Mouse (Mus musculus) intestine, postnatal 0 days (tissue): ENCODE measurements at regions not wholly inside any gene's neighbourhood (a gene's known extent, or its start where the extent isn't known, plus 50 kb on each side); places are given as distances from the start of the nearest gene placed in this dataset.
A peak's percentile ranks its signal among the peaks of the same experiment; 100 is the strongest.

ENCODE experiments used
- ATAC-seq: fragments of 200-750 bp; cut with Nextera tagmentation; 2 replicates; pipeline ENCODE4 v1.8.0; 2017; ENCODE audit warnings: mild to moderate bottlenecking, moderate TSS enrichment, moderate library complexity
- H3K27ac ChIP-seq: fragments of 300-500 bp; sonication (generic); 2 replicates; pipeline ENCODE4 v1.5.1; 2014; ENCODE audit warnings: mild to moderate bottlenecking, low read depth, low read length, moderate library complexity
- H3K27me3 ChIP-seq: fragments of 300-500 bp; sonication (generic); replicated peaks from 2 replicates; pipeline ENCODE4 v1.6.1; 2014; ENCODE audit warnings: low read length, mixed read lengths; ENCODE audit not compliant: control insufficient read depth, insufficient read depth
- H3K36me3 ChIP-seq: fragments of 300-500 bp; sonication (generic); 2 replicates; pipeline ENCODE4 v1.6.1; 2014; ENCODE audit warnings: mild to moderate bottlenecking, moderate library complexity; ENCODE audit not compliant: control insufficient read depth, insufficient read depth
- H3K4me1 ChIP-seq: fragments of 300-500 bp; sonication (generic); replicated peaks from 2 replicates; pipeline ENCODE4 v1.6.1; 2014; ENCODE audit warnings: antibody characterized with exemption, low read length, mixed read lengths; ENCODE audit not compliant: control insufficient read depth, insufficient read depth
- H3K4me2 ChIP-seq: fragments of 300-500 bp; sonication (generic); replicated peaks from 2 replicates; pipeline ENCODE4 v1.6.1; 2014; ENCODE audit warnings: low read depth, mild to moderate bottlenecking, moderate library complexity
- H3K4me3 ChIP-seq: fragments of 300-500 bp; sonication (generic); 2 replicates; pipeline ENCODE4 v1.5.1; 2014; ENCODE audit warnings: low read depth, low read length
- H3K9ac ChIP-seq: fragments of 300-500 bp; sonication (generic); 2 replicates; pipeline ENCODE4 v1.6.1; 2014; ENCODE audit warnings: mild to moderate bottlenecking, low read depth, low read length
- H3K9me3 ChIP-seq: fragments of 300-500 bp; sonication (generic); 2 replicates; pipeline ENCODE4 v1.6.1; 2016; ENCODE audit warnings: mixed run types; ENCODE audit not compliant: control insufficient read depth
- CTCF ChIP-seq: sonication (generic); IDR thresholded peaks from 2 replicates; pipeline ENCODE4 v1.5.1; 2016; ENCODE audit warnings: low read depth, mild to moderate bottlenecking, control low read depth, antibody characterized with exemption, moderate library complexity
- WGBS: fragments of 180-500 bp; shearing (Covaris S2); extraction: QIAGEN DNeasy Blood & Tissue Kit; methylation state at CpG from one replicate; pipeline ENCODE4 v1.1.7; 2014; 5-methylcytosine and 5-hydroxymethylcytosine counted together

DNA sequence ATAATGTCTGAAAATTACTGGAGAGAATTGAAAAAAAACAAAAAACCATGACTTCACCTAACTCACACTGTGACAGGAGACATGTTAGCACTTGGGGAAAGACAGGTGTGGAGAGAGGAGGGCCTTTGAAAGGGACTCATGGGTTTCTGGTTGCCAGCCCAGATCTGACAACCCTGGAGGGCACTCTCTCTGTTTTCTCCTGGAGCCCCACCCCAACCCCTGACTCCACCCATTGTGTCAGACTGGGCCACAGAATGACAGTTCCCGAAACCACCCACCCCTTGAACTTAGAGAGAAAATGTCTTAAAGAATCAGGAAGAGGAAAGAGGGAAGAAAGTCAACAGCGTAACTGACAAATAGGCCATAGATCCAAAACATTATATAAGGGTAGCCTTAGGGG, 197.4 kb upstream of the Rreb1 start:
- no peaks in the 10 kb centered on the region for H3K4me1 ChIP-seq
- H3K9me3 ChIP-seq = no peaks in the 10 kb centered on the region
- no peaks in the 10 kb centered on the region for H3K36me3 ChIP-seq
- no peak overlapping the region for H3K4me2 ChIP-seq
- 86% methylated on average over 2 of the region's 2 CpGs for WGBS
- H3K9ac ChIP-seq = no peak overlapping the region
- H3K27ac ChIP-seq = no peak overlapping the region
- no peaks in the 10 kb centered on the region for H3K27me3 ChIP-seq
- ATAC-seq = no peak
- no peak for TF ChIP-seq CTCF
- no peak overlapping the region for H3K4me3 ChIP-seq

DNA sequence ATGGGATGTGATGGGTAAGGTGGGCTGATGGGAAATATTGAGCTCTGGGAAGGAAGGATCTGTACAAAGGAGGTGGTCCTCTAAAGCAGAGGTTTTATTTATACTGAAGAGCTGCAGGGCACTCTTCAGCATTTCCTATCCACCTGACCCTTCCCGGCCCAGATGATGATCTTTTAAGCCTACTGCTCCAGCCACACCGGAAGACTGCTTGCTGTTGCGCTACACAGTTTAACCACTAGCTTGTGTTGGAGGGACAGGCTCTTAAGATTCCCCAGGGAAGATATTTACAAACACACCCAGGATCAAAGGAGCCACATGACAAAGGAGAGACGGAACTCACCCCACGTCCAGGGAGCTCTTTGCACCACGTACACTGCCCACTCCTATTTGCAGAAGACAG, 196.8 kb upstream of the Rreb1 start:
- Histone ChIP-seq H3K27ac (no peak overlapping the region), H3K9ac (no peak overlapping the region)
- no peak for ATAC-seq

DNA sequence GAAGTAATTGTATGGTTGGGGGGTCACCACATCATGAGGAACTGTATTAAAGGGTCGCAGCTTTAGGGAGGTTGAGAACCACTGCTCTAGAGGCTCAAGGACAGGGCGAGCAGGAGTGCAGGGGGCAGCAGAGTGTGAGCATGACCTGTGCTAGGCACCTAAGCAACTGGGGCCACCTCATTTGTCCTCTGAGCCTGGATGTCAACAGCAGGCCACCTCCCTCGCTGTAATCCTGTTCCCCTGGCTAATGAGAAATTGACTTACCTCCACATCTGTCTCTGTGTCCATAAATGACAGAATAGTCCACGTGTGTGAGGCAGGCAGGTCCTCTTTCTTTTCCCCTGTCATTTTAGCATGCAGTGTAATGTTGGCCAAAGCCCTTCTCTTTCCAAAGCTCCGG, 192.7 kb upstream of the Rreb1 start:
- Histone ChIP-seq H3K36me3 (no peaks in the 10 kb centered on the region), H3K27ac (no peak overlapping the region), H3K27me3 (no peaks in the 10 kb centered on the region), H3K4me1 (no peaks in the 10 kb centered on the region), H3K4me2 (no peak overlapping the region), H3K4me3 (no peak overlapping the region), H3K9ac (no peak overlapping the region), H3K9me3 (no peaks in the 10 kb centered on the region)
- ATAC-seq = no peak
- no peak for TF ChIP-seq CTCF
- WGBS = 77% methylated on average over 5 of the region's 5 CpGs

More for the DNA sequence above, 196.8 kb upstream of the Rreb1 start:
- no peak overlapping the region for H3K4me3 ChIP-seq
- H3K9me3 ChIP-seq = no peaks in the 10 kb centered on the region
- H3K27me3 ChIP-seq = no peaks in the 10 kb centered on the region
- no peak for TF ChIP-seq CTCF
- WGBS = 61% methylated on average over 6 of the region's 6 CpGs
- H3K36me3 ChIP-seq = no peaks in the 10 kb centered on the region
- H3K4me1 ChIP-seq = no peaks in the 10 kb centered on the region
- H3K4me2 ChIP-seq = no peak overlapping the region

DNA sequence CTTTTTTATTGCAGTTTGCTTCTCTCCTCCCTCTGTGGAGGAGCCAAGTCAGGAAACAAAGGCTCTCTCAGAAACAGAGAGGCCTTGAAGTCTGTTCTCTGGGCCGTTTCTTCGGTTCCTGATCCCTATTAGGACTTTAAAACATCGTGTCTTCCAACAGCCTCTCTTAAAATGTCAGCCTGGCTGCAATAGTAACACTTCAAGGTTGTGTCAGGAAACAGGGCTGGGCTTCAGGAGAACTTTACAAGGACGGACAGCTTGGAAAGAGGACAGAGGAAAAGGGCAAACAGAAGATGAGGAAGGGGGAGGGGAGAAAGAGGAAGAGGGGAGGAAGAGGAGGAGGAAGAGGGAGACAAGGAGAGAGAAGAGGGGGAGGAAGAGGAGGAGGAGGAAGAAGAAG, 191.7 kb upstream of the Rreb1 start:
- Histone ChIP-seq H3K36me3 (no peaks in the 10 kb centered on the region), H3K27me3 (no peaks in the 10 kb centered on the region), H3K27ac (no peak overlapping the region), H3K4me3 (no peak overlapping the region), H3K9ac (no peak overlapping the region), H3K9me3 (no peaks in the 10 kb centered on the region), H3K4me1 (no peaks in the 10 kb centered on the region), H3K4me2 (no peak overlapping the region)
- ATAC-seq = no peak
- TF ChIP-seq CTCF = no peak
- WGBS = 28% methylated on average over 4 of the region's 4 CpGs

DNA sequence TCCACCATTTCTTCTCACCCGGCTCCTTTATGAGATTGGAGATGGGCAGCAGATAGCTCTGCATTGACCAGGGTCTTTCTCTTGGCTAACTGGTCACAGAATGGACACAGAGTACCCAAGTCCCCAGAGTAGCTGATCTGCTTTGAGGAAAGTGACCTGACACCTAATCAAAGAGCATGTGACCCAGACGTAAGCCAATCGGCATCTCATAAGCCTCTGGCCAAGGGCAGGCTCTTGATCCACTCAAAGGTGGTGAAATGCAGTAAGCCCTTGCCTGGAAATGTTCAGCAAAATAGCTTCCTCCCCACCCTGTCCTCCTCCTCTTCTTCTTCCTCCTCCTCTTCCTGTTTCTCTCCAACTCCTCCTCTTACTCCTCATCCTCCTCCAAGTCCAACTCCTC, 190.3 kb upstream of the Rreb1 start:
- H3K27ac ChIP-seq = no peak overlapping the region
- no peak overlapping the region for H3K9ac ChIP-seq
- no peak for TF ChIP-seq CTCF
- ATAC-seq = no peak
- H3K4me3 ChIP-seq = no peak overlapping the region
- 89% methylated on average over 3 of the region's 3 CpGs for WGBS
- no peak overlapping the region for H3K4me2 ChIP-seq
- no peaks in the 10 kb centered on the region for H3K27me3 ChIP-seq
- no peaks in the 10 kb centered on the region for H3K36me3 ChIP-seq
- H3K4me1 ChIP-seq = no peaks in the 10 kb centered on the region
- H3K9me3 ChIP-seq = no peaks in the 10 kb centered on the region

DNA sequence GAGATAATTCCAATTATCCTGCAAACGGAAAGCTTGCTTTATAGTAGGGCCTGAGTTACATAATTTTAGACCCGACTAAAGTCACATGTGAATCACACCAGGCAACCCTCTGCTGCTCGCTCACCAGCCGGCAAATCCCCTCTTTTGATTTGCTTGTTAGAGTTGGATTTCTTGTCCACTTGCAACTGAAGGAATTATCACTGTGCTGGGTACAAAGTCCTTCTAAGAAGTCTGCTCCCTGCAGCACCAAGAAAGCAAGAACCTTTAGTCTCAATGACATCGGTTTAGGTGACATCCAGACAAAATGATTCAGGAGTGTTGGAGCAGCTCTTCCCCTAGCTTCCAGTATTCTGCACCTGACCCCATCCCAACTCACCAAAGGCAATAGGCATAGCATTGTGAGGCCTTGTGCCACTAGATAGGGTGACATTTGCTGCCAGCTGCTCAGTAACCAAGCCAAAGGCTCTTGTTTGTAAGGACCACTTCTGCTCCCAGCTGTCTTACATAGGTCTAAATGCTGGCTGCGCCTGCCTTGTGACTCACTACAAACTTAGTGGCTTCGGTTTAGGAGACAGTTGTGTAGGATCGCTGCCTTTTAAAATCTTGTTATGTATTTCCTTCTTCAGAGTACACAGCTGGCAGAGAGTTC, 189.5 kb upstream of the Rreb1 start:
- Histone ChIP-seq H3K27me3 (no peaks in the 10 kb centered on the region), H3K4me3 (no peak overlapping the region), H3K9me3 (no peaks in the 10 kb centered on the region), H3K9ac (no peak overlapping the region), H3K27ac (no peak overlapping the region), H3K4me1 (no peaks in the 10 kb centered on the region), H3K36me3 (no peaks in the 10 kb centered on the region), H3K4me2 (0 out of 2 replicates have a peak overlapping the region, but pooled peaks have one; percentile 13)
- WGBS = 55% methylated on average over 8 of the region's 8 CpGs
- peak; percentile 59 for ATAC-seq
- TF ChIP-seq CTCF = no peak

DNA sequence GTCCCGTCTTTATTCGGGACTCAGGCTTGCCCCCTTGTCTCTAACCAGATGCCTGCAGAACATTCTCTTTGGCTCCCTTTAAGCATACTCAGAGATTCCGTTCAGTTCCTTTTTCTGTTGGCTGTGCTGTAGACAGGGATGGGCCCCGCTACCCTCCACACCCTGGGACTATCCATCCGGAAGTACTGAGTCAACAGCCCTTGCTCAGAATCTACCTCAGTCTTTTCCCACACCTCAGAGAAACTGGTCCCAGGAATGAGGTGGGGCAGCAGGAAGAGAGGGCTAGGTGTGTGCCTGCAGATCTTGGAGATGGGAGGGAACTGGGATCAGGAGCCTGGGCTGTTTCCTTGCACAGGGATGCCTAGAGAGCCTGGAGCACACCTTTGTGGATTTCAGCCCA, 186.1 kb upstream of the Rreb1 start:
- WGBS = 56% methylated on average over 5 of the region's 5 CpGs
- peak; percentile 72 for ATAC-seq
- no peak for TF ChIP-seq CTCF
- Histone ChIP-seq H3K4me1 (no peaks in the 10 kb centered on the region), H3K9ac (no peak overlapping the region), H3K27ac (no peak overlapping the region), H3K36me3 (no peaks in the 10 kb centered on the region), H3K27me3 (no peaks in the 10 kb centered on the region), H3K4me3 (no peak overlapping the region), H3K4me2 (no peak overlapping the region), H3K9me3 (no peaks in the 10 kb centered on the region)
